Mouse (Mus musculus): Measurements from ENCODE around the gene Tdrd5.
"Not testable (repeated sequence)": the region's sequence is repeated elsewhere in the genome, so short reads cannot be mapped to it uniquely, and the experiment has no call there.

Tdrd5 gene

DNA sequence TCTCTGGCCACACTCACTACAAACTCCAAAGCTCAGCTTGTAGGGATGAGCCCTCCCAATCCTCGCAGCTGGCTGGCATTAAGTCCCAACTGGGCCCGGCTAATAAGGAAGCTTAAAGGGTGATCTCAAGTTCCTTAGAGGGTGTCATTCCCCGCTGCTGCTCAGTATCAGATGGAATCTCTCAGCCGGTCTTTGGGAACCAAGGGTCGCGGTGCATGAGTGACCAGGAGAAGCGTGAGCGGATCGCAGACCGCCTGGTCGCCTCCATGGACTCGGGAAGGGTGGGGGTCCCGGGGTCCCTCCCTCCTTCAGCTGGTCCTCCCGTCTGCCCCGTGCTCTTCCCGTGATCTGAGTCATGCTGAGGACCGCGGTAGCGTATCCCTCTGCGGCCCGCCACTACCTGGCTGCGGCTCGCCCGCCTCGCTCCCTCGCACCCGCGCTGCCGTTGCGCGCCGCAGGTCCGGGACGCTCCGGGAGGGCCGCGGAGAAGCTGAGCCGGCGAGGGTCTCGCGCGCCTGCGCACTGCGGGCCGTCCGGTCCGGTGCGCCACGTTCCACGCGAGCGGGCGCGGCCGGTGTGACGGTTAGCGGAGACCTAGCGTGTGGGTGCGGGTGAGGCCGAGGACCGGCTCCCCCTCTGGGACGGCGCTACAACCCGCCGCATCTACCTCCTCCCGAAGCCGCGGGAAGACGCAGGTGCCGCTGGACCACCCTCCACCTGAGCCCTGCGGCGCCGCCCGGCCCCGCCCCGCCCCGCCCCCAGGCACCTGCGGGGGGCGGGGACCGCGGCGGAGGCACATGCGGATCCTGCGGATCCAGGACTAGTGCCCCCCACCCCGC, at the start of gene Tdrd5:
TSS of gene Tdrd5 (minus strand) at position 754 of the 839 bp plus-strand sequence.
- no peak for DNase-seq (ENCODE audit: low read depth)

DNA sequence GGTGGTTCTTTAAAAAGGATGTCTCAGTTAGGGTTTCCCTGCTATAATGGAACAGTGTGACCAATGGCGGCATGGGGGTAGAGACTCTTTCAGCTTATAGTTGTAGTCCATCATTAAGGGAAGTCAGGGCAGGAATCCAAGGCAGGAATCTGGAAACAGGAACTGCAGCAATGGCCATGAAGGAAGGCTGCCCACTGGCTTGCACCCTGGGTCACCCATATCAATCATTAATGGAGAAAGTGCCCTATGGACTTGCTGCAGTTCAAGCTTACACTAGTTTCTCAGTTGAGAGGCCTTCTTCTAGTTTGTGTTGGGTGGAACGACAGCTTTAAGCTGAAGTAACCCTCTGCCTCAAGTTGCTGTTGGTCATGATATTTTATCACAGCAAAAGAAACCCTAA, 49.0 kb upstream of the Tdrd5 start:
- DNase-seq (ENCODE audit: low read depth) = no peak

DNA sequence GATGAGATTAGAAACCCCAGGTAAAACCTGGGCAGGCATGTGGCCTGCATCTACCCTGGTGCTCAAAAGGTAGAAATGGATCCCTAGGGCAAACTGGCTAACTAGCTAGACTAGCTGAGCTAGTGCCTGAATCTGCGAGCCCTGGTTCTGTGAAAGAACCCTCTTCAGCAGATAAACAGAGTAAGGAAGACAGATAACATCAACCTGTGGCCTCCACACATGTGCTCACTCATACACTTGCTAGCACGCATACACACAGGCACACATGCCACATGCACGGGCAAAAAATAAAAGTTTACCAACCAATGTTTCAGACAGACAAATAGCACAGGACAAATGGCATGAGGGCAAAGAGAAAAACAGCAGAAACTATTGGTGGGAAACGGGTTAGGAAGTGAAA, 47.0 kb upstream of the Tdrd5 start:
- DNase-seq (ENCODE audit: low read depth) = no peak

DNA sequence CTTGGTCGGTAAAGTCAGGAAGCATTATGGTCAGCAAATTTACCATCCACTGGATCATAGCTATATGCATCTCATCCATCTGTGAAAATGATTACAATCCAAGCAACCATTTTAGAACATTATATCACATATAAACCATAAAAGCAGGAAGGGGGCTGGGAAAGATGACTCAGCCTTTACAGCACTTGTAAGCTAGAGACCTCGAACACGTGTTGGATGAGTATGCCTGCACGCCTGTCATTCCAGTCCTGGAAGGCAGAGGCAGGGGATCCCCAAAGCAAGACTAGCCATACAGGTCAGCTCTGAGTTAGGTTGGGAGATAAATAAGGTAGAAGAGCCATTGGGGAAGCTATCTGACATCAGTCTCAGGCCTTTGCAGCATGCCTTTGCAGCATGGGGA, 45.6 kb upstream of the Tdrd5 start:
- peak; percentile 56 for DNase-seq (ENCODE audit: low read depth)

DNA sequence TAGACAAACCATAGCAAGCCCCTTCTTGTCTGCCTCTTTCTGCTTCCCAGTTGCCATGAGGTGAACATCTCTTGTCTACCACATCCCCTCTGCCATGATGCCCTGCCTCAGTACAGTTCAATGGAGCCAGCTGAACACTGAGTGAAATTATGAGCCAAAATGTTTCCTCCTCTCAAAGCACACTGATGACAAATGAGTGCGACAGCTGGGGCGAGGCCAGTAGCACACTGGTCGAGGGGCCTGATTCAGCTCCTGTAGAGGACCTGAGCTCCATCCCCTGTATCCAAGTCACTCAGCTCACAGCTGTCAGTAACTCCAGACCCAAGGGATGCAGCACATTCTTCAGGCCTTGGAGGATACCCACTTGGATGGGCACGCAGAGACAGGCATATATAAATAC, 42.2 kb upstream of the Tdrd5 start:
- DNase-seq (ENCODE audit: low read depth) = no peak

DNA sequence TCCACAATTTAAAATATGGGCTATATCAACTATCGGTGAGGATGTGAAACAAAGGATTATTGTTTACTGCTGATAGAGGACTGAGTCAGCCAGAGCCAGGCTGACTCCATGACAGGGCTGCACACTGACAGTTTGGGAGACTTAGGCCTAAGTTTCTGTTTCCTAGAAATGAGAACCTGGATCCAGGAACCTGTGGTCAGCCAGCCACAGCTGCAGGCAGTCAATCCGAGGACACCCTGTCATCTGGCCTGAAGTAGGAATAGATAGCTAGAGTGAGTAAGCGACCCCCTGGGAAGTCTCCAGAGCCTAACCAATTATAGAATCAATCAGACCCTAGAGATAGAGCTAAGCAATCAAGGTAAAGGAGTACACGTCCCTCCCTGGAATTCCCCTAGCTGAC, 41.0 kb upstream of the Tdrd5 start:
- peak; percentile 74 for DNase-seq (ENCODE audit: low read depth)

DNA sequence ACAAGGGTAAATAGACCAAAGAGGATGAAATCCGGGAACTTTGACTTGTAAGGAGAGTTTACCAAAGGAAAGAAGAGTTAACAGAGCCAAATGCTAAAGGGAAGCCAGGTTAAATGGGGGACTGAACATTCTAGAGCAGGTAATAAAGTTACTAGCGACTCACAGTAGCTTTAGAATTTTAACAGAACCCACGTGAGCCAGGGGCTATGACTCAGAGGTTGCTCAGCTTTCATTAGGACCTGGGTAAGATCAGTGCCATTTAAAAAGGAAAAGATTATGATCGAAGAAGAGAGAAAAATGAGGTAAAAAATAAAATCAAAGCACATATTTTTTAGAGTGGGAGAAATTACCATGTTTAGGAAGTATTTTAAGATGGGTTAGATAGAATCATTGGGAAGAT, 37.4 kb upstream of the Tdrd5 start:
- peak; percentile 78 for DNase-seq (ENCODE audit: low read depth)

DNA sequence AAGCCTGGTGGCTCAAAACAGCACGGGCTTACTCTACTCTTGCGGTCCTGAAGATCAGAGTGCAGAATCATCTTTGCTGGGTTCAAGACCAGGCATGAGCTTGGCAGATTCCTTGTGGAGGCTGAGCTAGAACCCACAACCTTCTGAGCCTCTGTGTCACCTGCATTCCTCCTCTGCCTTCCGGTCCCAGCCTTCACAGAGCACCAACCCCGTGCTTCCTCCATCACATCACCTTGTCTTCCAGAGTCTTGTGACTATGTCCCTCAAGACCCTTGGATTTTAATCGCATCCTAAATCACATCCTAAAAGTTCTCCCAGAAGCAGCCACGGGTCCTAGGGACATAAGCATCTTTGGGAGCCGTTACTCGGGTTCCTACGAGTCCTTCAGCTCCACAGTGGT, 19.7 kb upstream of the Tdrd5 start:
- no peak for DNase-seq (ENCODE audit: low read depth)

DNA sequence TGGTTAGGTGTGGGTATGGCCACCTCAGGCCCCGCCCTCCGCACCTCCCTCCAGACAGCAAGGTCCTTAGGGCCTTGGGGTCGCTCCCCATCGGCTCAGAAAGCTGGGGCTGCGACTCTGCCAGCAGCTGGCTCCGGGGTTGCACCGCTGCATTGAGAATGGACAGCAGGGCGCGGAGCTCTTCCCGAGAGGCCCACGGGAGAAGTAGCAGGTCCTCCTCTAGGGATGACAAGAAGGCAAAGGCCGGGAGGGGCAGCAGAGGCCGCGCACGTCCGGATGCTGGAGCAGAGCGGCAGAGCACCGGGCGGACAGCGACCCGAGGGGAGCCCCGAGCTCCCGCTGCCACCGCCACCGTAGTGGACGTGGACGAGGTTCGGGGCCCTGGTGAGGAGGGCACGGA, 7.2 kb upstream of the Tdrd5 start, which contains the start of gene Nphs2:
TSS of gene Nphs2 (plus strand) at position 98 of the 400 bp plus-strand sequence.
- no peak for DNase-seq (ENCODE audit: low read depth)

DNA sequence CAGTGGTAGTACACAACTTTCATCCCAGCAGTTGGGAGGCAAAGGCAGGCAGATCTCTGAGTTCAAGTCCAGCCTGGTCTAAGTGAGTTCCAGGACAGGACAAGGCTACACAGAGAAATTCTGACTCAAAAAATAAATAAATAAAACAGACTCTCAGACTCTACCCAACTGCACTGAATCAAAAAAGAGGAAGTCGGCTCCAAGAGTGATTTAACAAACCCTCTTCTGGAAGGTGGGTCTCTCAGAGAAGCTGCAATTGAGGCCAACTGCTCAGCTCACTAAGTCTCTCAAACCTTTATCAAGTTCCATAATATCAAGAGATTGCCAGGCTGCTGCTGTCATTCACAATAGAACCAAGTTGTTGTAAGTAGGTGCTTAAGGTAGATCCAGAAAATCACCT, 5.1 kb upstream of the Tdrd5 start:
- no peak for DNase-seq (ENCODE audit: low read depth)

DNA sequence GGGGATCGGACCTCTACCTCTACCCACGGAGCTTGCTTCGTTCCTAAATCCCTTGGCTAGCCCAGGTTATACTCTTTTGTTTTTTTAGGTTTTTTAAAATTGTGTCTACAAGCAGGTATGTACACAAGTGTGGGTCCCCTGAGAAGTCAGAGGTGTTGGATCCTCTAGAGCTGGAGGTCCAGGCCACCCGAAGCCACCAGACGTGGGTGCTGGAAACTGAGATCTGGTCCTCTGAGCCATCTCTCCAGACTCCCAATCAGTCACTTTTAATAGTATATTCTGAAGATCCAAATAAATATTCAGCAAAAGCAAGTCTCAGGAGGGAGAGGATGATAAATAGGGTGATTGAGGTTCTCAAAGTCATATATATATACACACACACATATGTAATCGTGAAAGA, 13.4 kb downstream of the Tdrd5 start:
- DNase-seq (ENCODE audit: low read depth) = no peak

DNA sequence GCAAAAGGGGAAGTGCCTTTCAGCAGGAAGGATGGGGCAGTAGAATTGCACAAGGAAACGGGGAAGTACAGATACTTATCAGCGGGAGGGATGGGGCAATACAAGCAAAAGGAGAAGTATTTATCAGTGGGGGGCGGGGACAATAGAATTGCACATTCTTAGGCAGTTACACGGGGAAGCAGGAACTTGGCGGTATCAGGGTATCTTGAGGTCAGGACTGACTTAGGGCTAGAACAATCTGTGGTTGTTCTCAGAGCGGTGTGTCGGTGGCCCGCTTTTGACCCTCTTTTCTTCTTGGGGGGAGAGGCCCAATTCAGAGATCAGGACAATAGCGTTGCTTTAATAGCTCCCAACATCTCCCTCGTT, 14.3 kb downstream of the Tdrd5 start:
- DNase-seq (ENCODE audit: low read depth) = not testable (repeated sequence)

DNA sequence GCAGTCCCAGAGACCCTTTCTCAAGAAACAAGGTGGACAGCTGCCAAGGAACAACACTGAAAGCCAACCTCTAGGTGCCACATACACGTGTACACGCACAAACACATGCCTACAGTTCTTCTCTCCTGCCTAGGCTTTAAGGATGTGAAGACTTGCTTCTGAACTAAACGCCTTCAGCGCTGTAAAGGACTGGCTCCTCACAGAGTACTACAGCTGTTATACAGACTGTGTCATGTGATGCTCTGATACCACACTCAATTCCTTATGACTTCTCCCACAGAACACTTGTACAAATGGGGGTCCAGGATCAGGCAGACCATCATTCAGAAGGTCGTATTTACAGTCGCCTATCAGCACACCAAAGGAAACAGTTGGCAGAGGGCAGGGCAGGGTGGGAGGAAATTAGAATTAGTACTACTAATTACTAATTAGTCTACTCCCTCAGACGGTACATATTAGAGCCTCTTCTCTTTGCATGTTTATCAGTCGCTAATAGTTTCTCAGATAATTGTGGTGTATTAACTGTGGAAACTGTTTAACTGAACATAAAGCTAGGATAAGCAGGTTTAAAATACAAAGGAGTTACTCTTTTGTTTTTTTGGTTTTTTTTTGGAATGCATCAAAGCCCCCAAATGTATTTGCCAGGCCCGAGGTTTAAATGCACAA, 14.8 kb downstream of the Tdrd5 start:
- no peak for DNase-seq (ENCODE audit: low read depth)

DNA sequence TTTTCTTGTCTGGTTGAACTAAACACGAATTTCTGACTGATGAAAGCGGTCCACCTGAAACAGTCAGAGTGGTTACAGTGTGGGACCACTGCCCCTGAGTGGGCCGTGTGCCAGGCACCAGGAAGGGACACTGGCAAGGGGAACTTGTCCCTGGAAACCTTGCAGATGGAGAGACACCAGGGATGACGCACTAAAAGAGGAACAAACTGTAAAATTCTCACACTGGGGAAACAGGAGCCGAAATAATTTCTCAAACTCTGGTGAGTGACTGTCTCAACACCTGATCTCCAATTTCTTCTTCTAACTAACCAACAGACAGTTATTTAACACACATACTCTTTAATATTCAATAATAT, 17.9 kb downstream of the Tdrd5 start:
- DNase-seq (ENCODE audit: low read depth) = no peak

DNA sequence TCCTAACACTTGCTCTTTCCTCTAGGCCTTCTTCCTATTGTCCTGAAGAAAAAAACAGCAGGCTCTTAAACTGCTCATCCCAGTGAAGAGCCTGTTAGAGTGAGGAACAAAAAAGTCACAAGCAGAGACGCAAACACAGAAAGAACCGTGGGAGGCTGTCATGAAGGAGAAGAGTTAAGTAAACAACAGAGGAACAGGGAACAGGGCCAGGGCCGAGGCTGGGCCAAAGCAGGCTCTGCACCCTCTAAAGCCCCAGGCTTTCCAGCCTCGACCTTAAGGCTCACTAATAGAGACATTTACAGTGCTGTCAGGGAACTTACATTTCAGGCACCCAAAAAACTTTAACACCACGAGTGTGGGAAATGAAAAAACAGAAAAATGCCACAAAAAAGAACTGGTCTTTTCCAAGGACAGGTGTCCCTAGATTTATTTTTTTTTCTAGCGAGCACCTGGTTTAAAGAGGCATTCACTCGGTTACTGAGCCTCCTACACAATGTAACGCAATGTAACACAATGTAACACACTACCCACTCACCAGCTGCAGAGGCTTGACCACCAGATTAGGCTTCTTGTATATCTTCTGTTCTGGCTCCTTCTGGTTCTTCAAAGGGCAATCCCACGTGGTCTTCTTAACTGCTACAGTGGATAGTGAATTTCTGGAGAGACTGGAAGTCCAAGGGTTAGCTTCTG, 18.5 kb downstream of the Tdrd5 start:
- DNase-seq (ENCODE audit: low read depth) = no peak

DNA sequence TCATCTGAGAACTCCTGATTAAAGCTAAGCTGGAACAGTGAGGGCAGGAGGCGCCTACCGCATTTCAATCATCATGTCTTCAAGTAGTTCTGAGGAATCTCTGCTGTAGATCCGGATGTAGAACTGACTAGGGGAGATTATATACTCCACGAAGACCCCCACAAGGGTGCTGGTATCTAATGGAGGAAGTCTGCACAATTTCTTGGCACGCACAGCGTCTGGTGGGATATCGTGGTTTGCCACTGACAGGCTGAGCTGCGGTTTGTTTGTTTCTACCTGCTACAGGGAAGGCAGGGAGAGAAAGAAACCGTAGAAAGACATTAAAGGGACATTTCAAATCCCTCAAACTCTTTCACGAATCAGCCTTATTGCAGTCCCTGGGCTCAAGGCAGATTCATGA, 19.3 kb downstream of the Tdrd5 start:
- no peak for DNase-seq (ENCODE audit: low read depth)

DNA sequence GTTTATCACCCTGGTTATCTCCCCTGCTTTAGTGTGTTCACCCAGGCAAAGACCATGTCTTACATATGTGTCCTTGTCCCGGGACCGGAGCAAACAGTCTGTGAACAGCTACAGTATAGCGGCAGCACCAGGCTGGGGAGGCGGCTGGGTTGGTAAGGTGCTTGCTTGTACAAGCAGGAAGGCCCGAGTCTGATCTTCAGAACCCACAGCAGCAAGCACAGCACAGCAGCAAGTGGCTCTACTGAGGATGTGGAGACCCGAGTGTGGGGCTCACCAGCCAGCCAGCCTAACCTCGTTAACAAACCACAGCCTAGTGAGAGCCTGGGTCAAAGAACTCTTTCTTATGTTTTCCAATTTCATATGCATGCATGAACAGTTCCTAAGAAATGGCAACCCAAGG, 23.3 kb downstream of the Tdrd5 start:
- DNase-seq (ENCODE audit: low read depth) = no peak

DNA sequence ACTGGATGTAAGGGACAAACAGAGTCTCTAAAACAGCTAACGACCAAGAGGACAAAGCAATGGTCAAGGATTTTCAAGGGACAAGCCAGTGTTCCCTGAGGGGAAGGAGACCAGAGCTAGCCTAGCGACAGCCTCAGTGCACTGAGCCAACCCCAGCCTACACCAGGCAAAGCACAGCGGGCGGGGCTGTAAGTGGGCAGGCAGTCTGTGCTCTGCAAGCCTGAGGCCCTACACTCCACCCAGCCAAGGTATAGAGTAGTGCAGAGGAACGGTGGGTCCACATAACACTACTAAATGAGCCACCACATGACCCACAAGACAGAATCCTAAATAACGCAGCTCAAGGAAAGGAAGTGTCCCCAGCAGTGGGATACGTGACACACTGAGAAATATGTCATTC, 29.8 kb downstream of the Tdrd5 start:
- no peak for DNase-seq (ENCODE audit: low read depth)

DNA sequence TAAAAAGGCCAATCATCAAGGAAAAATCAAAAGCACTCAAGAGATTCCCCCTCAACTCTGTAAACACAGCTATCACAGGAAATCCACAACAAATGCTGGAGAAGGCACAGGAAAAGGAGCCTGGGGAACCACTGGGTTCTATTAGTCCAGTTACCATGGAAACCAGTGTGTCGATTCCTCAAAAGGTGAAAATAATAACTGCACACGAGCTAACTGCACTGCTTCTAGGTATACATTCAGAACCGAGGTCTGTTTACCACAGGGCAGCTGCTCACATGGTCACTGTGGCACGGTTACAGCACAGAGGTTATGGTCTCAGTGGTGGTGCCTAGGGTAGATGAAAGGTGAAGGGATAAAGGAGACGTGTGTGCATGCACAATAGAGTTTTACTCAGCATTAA, 31.8 kb downstream of the Tdrd5 start:
- DNase-seq (ENCODE audit: low read depth) = no peak

DNA sequence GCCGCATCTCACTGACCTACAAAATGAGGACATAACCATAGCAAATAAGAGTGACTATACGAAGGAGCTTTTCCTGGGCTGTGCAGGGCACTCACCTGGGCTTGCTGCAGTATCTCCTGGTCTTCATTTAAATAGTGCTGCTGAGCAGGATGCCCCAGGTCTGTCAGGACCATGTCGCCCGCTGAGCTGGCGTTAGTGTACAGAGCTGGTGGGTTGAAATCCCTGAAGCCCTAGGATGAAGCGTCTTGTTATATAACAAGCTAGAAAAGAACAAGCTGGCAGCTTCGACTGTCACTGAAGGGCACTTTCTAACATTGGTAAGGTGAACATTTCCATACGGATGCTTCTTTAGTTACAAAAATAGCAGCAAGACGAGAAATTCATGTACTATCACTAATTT, 33.0 kb downstream of the Tdrd5 start:
- no peak for DNase-seq (ENCODE audit: low read depth)

DNA sequence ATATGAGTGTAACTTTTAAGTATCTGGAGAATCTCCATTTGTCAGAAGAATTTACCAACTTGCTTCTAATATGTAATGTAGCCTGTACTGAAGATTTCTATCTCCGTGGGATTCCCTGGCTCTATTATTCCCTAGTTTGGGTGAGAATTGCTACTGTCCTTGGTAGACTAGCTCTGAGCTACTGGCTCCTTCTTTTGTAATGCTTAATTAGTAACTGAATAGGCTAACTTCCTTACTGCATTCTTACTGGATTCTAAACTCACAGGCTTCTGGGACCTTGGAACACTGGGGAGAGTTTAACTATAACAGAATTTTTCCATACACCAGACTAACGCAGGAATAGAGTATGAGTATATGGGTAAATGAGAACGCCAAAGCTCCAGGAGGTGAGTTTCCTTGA, 34.9 kb downstream of the Tdrd5 start:
- not testable (repeated sequence) for DNase-seq (ENCODE audit: low read depth)

DNA sequence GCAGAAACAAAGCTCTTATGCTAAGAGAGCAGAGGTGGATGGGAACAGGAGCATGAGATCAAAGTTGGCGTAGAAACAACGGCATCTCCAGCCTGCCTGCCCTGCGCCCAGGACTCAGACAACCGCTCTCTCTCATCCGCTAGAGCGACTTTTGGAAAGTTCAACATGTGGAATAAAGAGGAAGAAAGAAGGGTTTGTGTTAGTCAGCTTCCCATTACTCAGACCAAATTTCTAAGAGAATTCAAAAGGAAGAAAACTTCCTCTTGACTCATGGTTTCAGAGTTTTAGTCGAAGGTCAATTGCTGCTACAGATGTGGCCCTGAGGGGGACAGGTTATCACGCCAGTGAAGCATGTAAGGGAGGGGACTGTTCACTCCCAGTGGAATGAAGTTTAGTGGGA, 39.5 kb downstream of the Tdrd5 start:
- no peak for DNase-seq (ENCODE audit: low read depth)

DNA sequence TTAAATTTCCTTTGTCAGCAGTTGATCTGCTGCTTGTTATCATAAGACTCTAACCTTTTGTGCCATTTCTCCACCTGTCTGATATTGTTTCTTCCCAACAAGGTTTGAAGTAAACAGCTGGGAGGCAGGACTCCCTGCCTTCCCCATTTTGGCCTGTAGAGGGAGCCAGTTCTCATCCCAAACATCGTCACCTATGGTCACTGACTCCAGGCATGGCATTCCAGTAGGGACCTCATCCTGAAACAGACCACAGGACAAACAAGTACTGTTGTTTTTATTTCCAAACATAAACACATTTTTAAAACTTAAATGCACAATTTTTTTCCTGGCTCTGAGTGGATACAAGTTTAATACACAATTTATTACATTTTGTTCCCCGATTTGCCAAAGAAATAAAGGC, 40.1 kb downstream of the Tdrd5 start:
- peak; percentile 68 for DNase-seq (ENCODE audit: low read depth)
